Mouse (Mus musculus) thymus, postnatal 14 days (tissue): Measurements from ENCODE around the gene Mlana.
A peak's percentile ranks its signal among the peaks of the same experiment; 100 is the strongest.

Experiments
- DNase-seq: peaks from one replicate; pipeline ENCODE4 v3.0.0; 2021

Mlana gene

GRCm38 (mm10) chr19:29676479-29677193 lies 21.0 kb upstream of the Mlana start:
- no peak for DNase-seq

DNA sequence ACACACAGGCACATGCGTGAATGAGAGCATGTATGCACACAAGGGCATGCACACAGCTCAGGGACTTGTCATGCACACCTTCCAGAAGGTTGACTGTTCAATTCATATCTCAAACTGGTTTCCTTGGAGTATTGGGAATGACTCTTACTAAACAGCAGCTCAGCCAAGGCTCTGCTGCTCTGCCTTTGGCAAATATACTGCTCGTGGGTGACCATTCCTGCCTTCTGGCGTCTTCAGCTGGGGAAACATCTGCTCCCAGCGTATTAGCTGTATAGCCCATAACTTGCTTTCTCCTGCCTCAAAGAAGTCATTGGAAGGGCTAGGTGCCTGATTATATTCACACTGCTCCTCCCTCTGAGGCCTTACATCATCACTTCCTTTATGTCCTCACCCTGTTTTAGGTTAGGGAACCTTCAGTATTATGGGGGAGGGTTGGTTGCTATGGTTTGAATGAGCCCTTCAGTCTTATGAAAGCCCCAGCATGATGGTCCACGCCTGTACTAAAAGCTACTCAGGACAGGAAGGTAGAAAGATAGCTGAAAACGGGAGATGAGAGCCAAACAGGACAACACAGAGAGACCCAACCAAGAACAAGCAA lies 19.3 kb upstream of the Mlana start:
- no peak for DNase-seq

GRCm38 (mm10) chr19:29680182-29681152 lies 17.2 kb upstream of the Mlana start:
- no peak for DNase-seq

DNA sequence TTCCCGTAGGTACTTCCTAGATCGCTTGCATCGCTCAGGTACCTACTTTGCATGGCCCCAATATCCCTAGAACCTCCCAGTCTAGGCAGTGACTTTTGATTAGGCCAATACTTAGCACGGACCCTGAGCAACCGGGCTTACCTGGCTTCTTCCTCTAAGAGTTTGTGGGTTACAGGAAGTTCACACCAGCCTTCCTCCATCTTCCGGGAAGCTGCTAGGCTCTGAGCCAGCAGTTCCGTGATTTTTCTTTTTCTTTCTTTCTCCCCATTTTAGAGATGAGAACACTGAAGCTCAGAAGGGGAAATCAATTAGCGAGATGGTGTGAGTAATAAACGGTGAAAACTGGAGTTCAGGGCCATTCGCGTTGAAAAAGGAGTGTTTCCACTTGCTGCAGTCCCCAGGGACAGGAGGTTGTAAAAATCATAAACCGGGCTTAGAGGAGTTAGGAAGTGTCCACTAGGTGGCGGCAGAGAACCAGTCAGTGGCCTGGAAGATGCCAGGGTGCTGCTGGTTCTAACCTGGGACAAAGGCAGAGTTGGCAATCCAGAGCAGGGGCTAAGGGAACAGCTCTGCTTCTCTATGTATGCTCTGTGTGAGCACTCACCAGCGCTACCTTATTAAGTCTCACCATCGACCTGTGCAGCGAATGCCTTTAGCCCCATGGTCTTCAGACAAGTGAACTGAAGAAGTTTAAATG lies 13.6 kb upstream of the Mlana start:
- DNase-seq: peak; percentile 82

- DNase-seq: no peak
Observed at GRCm38 (mm10) chr19:29695071-29695470, 2.6 kb upstream of the Mlana start.

DNA sequence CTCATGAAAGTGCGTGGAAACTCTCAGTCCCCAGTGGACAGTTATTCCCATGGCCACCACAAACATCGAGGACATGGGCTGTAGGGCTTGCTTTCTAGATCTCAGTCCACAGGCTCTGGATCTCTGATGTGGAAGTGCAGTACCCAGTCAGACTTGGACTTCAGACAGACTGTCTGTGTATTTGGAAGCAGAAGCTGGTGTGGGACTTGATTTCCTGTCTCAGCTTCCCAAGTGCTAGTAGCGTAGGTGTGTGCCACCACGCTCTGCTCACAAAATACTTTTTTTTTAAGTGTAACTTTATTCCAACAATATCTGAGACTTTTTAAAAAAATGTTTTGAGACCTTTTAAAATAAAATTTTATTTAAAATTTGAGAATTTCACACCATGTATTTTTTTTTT lies 1.3 kb upstream of the Mlana start:
- DNase-seq: no peak

GRCm38 (mm10) chr19:29696840-29697239 lies 784 bp upstream of the Mlana start:
- no peak for DNase-seq

- DNase-seq: no peak
Observed at GRCm38 (mm10) chr19:29701707-29702106, 4.1 kb downstream of the Mlana start.

DNA sequence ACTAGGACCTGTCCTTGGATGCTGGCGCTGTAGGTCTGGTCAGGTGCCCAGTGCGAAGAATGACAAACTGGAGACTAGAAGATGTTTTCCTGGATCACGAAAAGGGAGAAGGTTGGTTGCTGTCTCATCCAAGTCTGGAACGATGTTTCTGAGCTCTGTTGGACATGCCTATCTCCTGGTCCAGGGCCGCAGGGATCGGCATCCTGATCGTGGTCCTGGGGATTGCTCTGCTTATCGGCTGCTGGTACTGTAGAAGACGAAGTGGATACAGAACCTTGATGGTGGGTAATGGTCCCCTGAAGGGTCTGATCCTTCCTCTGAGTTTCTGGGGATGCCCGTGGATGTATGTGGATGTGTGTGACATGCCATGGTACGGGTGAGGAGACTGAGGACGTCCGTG lies 6.8 kb downstream of the Mlana start:
- no peak for DNase-seq

GRCm38 (mm10) chr19:29707314-29707898 lies 9.8 kb downstream of the Mlana start:
- no peak for DNase-seq

DNA sequence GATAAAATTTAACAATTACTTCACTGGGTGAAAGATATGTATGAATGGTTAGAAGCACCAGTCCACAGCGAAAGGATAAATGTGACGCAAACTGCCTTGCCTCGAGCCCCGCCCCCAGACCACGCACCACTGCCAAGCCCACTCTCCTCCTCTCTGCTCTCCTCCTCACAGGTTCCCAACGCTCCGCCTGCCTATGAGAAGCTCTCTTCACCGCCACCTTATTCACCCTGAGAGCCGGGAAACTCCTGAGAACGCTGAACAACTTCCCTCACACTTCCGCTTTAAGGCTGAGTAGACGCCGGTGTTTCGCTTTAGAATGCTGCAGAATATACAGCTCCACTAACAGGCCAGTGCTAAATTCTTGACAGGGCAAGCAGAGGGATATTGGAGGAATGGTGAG lies 10.4 kb downstream of the Mlana start:
- DNase-seq: peak; percentile 41

GRCm38 (mm10) chr19:29708461-29708860 lies 10.8 kb downstream of the Mlana start:
- no peak for DNase-seq

DNA sequence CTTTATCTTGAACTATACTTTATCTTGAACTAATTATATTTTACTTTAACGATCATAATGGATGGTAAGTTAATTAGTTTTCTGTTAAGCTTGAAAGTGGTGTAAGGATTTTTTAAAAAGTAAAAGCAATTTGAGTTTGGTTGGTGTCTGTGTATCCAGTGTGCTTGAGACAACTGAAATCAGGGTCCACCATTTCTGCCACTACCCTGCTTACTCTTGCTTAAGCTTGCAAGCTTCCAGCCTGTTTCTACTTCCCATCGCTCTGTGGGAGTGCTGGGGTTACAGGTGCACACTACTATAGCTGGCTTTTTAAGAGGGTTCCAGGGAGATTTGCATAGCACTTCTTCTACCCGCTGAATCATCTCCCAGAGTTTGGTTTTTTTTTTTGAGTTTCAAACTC lies 11.8 kb downstream of the Mlana start:
- no peak for DNase-seq

GRCm38 (mm10) chr19:29713451-29713850 lies 15.8 kb downstream of the Mlana start:
- DNase-seq: no peak

- DNase-seq: no peak
Observed at GRCm38 (mm10) chr19:29717854-29718253, 20.2 kb downstream of the Mlana start.

DNA sequence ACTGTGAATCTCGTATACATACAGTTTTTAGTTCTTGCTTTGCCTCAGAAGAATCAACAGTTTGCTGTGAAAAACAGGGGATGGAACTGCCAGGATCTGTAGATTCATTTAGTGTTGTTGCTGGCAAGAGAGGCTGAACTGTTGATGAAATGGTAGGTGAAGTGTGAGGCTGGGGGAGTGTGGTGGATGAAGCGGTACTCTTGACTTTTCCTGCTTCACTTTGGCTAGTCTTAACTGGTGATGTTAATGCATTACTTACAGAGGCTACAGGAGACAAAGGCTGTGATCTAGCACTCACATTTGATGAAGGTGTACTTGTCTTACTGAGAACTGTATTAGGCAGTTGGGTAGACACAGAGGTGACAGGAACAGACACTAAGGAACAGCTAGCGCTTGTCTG lies 20.9 kb downstream of the Mlana start:
- DNase-seq: no peak

GRCm38 (mm10) chr19:29735421-29735820 lies 37.8 kb downstream of the Mlana start:
- no peak for DNase-seq

GRCm38 (mm10) chr19:29739608-29740007 lies 42.0 kb downstream of the Mlana start:
- peak; percentile 12 for DNase-seq

- no peak for DNase-seq
Observed at GRCm38 (mm10) chr19:29740661-29741060, 43.0 kb downstream of the Mlana start.

GRCm38 (mm10) chr19:29743531-29743930 lies 45.9 kb downstream of the Mlana start:
- DNase-seq: no peak

GRCm38 (mm10) chr19:29750994-29751393 lies 53.4 kb downstream of the Mlana start:
- no peak for DNase-seq

DNA sequence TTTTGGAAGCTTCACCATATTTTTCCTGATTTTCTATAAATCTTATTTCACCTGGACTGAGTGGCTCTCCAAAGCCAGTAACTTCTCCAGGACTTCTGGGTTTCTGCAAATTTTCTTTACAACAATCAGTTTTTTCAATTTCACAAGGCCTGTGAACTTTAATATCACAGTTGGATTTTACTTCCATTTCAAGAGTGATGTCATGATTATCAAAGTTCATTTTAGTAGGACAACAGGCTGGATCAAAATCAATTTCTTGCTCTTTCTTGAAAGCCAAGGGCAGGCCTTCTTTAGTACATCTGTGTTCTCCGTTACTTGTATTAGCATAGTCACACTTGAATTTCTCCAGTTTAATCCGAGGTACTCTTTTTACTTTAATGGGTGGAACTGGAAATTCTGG lies 56.3 kb downstream of the Mlana start:
- DNase-seq: no peak
